Mouse (Mus musculus) gastrocnemius, adult 8-10 months (tissue): Measurements from ENCODE around the gene Flot1. TPM values are rescaled to one million over a fixed set of nuclear protein-coding genes. Genes with fewer than 3 reads are reported as not detected.

Experiments used
- DNase-seq, 2 experiments: peaks; one replicate each; pipeline ENCODE4 v3.0.0; 2022; ENCODE audit warnings: low spot score in 2 of 2
- microRNA-seq: library from miRNA; unstranded; fragments of <30 nt; microRNA quantifications from one replicate; pipeline ENCODE4 v1.2.0, GENCODE M21; 2022
- total RNA-seq, 4 experiments: library from RNA; stranded (reverse); gene quantifications; 2 replicates each; pipeline ENCODE4 v1.2.4; 2022

Flot1 gene
- total RNA-seq, 4 experiments from 2014 or later, result 52.6 to 67.2 (median 55.9) TPM

GRCm38 (mm10) chr17:35866281-35866831 lies 43.3 kb downstream of the Flot1 start:
- DNase-seq, result peak in 1 of 2 experiments; percentile 68

DNA sequence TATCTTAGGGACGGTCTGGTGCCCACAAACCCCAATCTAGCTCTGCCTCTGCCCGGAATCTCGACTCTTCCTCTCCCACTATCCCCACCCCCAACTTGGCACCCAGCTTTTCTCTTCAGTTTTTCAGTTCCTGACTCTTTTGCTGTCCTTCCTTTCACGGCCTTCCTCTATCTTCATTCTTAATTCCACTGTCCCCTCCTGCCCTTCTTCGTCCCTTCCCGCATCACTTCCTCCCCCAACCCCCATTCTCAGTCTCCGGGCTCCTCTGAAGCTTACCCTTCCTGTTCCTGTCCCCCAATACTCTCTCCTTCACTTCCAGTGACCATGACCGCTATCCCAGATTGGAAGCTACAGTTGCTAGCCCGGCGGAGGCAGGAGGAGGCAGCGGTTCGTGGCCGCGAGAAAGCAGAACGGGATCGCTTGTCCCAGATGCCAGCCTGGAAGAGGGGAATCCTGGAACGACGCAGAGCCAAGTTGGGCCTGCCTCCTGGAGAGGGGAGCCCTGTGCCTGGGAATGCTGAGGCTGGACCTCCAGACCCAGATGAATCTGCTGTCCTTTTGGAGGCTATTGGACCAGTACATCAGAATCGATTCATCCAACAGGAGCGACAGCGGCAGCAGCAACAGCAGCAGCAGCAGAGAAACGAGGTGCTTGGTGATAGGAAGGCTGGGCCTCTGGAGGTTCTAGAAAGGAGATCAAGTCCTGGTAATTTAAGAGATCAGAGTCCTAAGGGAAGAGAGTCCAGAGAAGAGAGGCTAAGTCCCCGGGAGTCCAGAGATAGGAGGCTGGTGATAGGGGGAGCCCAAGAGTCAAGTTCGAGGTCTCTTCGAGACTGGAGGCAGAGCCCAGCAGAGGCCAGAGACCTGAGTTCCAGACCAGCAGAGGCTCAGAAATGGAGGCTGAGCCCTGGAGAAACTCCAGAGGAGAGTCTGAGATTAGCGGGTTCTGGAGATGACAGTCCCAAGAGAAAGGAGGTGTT lies 44.2 kb downstream of the Flot1 start:
- DNase-seq, result no peak

GRCm38 (mm10) chr17:35868165-35868820 lies 45.3 kb downstream of the Flot1 start:
- DNase-seq, result no peak

- DNase-seq, result no peak
Measured at GRCm38 (mm10) chr17:35868961-35869345, 45.9 kb downstream of the Flot1 start.

GRCm38 (mm10) chr17:35869346-35870067 lies 46.5 kb downstream of the Flot1 start:
- no peak for DNase-seq

GRCm38 (mm10) chr17:35870151-35870883 lies 47.3 kb downstream of the Flot1 start:
- no peak for DNase-seq

DNA sequence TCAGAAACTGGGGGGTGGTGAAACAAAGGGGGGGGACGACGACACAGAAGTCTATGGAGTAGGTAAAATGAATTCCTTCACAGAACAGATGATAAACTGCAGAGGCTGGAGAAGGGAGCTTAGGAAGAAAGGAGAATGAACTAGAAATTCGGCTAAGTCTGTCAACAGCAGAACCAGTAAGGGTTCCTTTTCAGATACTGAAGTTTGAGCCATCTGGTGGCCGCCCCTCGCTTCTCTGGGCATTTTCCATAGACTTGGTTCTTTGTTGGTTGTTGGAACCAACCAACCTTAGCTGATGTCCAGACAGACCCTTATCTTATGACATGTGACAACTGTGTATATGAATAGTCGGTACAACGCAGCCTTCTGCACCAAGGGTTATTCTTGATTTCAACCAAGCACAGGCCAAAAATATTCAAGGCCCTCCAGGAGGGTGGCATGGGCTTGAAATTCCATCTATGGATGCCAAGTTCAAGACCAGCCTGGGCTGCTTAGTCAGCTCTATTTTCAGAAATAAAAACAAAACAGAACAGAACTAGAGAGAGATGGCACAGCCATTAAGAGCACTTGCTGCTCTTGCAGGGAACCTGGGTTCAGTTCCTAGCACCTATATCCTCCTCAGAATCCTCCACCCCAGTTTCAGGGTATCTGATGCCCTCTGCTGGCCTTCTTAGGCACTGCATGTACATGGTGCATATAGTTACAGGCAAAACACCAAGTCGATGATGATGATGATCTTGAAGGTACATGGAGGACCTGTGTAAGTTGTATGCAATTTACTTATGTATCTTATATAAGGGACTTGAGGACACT lies 48.1 kb downstream of the Flot1 start:
- no peak for DNase-seq

GRCm38 (mm10) chr17:35873774-35874519 lies 50.9 kb downstream of the Flot1 start:
- DNase-seq, result peak; percentile 71 to 80

- no peak for DNase-seq
Measured at GRCm38 (mm10) chr17:35874721-35875120, 51.7 kb downstream of the Flot1 start.

DNA sequence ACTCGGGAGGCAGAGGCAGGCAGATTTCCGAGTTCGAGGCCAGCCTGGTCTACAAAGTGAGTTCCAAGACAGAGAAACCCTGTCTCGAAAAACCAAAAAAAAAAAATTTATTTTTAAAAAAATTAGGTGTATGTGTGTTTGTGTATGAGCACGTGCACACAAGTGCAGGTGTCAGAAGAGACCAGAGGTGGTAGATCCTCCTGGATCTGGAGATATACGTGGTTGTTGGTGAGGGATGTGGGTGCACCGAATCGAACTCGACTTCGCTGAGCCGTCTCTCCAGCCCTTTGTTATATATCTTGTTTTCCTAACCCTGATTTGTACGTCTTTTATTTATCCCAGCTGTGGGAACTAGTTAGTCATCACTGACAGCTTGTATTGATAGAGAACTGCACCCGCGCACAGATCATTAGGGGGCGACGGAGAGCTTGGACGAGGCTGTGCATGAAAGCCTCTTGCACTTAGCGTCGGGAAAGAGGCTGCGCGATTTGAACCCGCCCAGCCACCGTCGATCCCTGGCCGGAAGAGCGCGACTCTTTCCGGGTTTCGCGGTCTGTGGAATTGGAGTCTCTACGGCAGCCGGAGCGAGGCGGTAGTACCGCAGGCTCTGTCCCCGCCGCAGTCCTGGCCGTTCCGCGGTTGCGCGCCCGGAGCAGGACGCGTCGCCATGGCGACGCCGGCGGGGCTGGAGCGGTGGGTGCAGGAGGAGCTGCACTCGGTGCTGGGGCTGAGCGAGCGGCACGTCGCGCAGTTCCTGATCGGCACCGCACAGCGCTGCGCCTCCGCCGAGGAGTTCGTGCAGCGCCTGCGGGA lies 56.4 kb downstream of the Flot1 start, which contains the start of gene Dhx16:
Gene Dhx16, plus strand, starts transcription at position 575 of the 813 bp plus-strand sequence.
- DNase-seq, result peak; percentile 84 to 91

Small RNA genes lying within 50 kb of the gene (microRNA-seq; reads per million reads assigned to microRNA genes)
- gene Gm28033, result not detected

Other genes starting within 250 kb of the Flot1 start
- gene Sfta2, start 221.7 kb upstream of the Flot1 start, total RNA-seq, result not detected
- gene Gm9573, start 196.6 kb upstream of the Flot1 start, total RNA-seq, result not detected
- not detected for gene Mucl3, start 179.5 kb upstream of the Flot1 start, total RNA-seq
- 10 to 100 TPM in 2 of 4 experiments, 1 to 10 TPM in 2; 9.0 to 15.4 (median 10.3) TPM for gene Vars2, start 155.6 kb upstream of the Flot1 start, total RNA-seq
- 10 to 100 TPM; 16.0 to 21.6 (median 17.9) TPM for gene Gtf2h4, start 149.5 kb upstream of the Flot1 start, total RNA-seq
- 10 to 100 TPM; 13.7 to 20.0 (median 15.9) TPM for gene Ddr1, start 118.6 kb upstream of the Flot1 start, total RNA-seq
- gene Ier3, start 1.5 kb upstream of the Flot1 start, total RNA-seq, result 1 to 10 TPM; 5.6 to 7.8 (median 6.6) TPM
- 10 to 100 TPM; 26.7 to 34.5 (median 28.3) TPM for gene Tubb5, start 15.1 kb downstream of the Flot1 start, total RNA-seq
- 1 to 10 TPM; 3.2 to 5.0 (median 4.0) TPM for gene Mdc1, start 18.3 kb downstream of the Flot1 start, total RNA-seq
- 1 to 10 TPM in 2 of 4 experiments, under 1 TPM in 2; 0.52 to 2.6 (median 1.4) TPM for gene Nrm, start 38.1 kb downstream of the Flot1 start, total RNA-seq
- 1 to 10 TPM; 2.4 to 4.7 (median 3.3) TPM for gene Ppp1r18, start 42.4 kb downstream of the Flot1 start, total RNA-seq
- 10 to 100 TPM; 13.5 to 16.8 (median 16.0) TPM for gene Dhx16, start 56.6 kb downstream of the Flot1 start, total RNA-seq
- 10 to 100 TPM; 52.7 to 68.7 (median 62.6) TPM for gene 2310061I04Rik, start 74.2 kb downstream of the Flot1 start, total RNA-seq
- 1 to 10 TPM; 2.9 to 4.4 (median 3.6) TPM for gene Atat1, start 86.8 kb downstream of the Flot1 start, total RNA-seq
- gene Mrps18b, start 93.2 kb downstream of the Flot1 start, total RNA-seq, result 10 to 100 TPM; 57.4 to 60.4 (median 58.1) TPM
- gene Ppp1r10, start 93.2 kb downstream of the Flot1 start, total RNA-seq, result 10 to 100 TPM; 13.0 to 30.1 (median 14.3) TPM
- gene Abcf1, start 146.5 kb downstream of the Flot1 start, total RNA-seq, result 10 to 100 TPM; 74.2 to 79.3 (median 78.7) TPM
- 10 to 100 TPM; 24.1 to 31.8 (median 29.1) TPM for gene Gnl1, start 156.6 kb downstream of the Flot1 start, total RNA-seq
- 1 to 10 TPM; 1.5 to 2.5 (median 1.9) TPM for gene Prr3, start 157.0 kb downstream of the Flot1 start, total RNA-seq
- gene H2-T24, start 197.3 kb downstream of the Flot1 start, total RNA-seq, result 1 to 10 TPM in 1 of 4 experiments, under 1 TPM in 3; 0.82 to 1.6 (median 0.93) TPM
- 1 to 10 TPM; 5.6 to 9.3 (median 7.1) TPM for gene H2-T23, start 209.6 kb downstream of the Flot1 start, total RNA-seq
- gene H2-T22, start 219.5 kb downstream of the Flot1 start, total RNA-seq, result 10 to 100 TPM; 11.7 to 14.0 (median 13.0) TPM
- gene Gm6034, start 219.7 kb downstream of the Flot1 start, total RNA-seq, result not detected
- gene Gm11127, start 235.1 kb downstream of the Flot1 start, total RNA-seq, result 1 to 10 TPM; 1.8 to 2.7 (median 2.2) TPM